Mouse (Mus musculus): Measurements from ENCODE around the gene Atxn7.
"Not testable (repeated sequence)": the region's sequence is repeated elsewhere in the genome, so short reads cannot be mapped to it uniquely, and the experiment has no call there.

The Atxn7 gene

GRCm38 (mm10) chr14:13988397-13988796 is 27.2 kb downstream of the Atxn7 start:
- no peak for DNase-seq (ENCODE audit: low spot score)

- no peak for DNase-seq (ENCODE audit: low spot score)
These were observed 29.5 kb downstream of the Atxn7 start for GRCm38 (mm10) chr14:13990741-13991140.

DNA sequence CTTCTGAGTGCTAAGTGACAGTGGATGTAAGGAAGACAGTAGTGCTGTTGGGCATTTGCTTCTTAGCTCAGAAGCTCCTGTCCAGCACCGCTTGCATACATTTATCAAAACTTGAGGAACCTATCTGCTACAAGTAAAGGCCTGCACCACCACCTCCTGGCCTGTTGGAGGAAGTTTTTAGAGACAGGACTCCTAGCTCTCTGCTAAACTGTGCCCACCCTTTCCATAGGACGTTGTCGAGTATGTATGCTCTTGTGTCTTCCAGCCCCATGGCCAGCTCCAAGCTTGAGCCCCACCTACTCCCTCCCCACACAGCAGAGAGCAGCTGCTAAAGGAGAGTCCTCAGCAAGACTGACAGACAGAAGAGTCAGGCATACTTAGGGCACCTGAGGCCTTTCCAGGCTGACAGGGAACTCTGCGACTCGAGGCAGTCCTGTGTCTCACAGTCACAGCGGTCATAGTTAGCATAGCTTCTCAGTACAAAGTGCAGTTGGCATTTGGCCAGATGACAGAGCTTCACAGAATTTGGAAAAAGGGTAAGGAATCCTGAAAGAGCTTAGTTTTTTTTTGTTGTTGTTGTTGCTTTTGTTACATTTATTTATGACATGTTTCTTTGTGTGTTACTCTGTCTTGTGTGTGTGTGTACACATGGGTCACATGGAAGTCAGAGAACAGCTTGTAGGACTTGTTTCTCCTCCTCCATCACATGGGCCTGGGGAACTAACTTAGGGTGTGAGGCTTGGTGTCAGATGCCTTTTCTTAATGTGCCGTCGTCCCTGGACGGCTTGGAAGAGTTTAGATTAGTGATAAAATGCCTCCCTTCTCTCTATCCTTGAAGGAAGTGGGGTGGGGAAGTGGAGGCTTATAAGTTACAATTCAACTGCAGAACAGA is 34.2 kb downstream of the Atxn7 start:
- no peak for DNase-seq (ENCODE audit: low spot score)

- no peak for DNase-seq (ENCODE audit: low spot score)
These were observed 41.5 kb downstream of the Atxn7 start for GRCm38 (mm10) chr14:14002771-14003170.

DNA sequence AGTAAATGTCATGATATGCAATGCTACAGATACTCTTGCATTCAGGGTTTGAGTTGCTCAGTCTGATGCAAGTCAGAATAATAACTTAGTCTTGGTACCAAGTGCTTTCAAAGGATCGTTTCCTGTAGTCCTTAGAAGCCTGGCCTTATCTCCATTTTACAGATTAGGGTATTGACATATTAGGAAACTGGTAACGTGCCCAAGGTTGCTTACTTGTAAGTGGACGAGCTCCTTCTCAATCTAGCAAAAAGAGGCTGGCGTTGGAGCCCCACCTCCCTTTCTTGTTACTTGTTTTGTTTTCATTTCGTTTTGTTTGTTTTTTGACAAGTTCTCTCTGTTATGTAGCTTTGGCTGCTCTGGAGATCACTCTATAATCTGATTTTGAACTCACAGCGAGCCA is 48.5 kb downstream of the Atxn7 start:
- DNase-seq (ENCODE audit: low spot score), result no peak

DNA sequence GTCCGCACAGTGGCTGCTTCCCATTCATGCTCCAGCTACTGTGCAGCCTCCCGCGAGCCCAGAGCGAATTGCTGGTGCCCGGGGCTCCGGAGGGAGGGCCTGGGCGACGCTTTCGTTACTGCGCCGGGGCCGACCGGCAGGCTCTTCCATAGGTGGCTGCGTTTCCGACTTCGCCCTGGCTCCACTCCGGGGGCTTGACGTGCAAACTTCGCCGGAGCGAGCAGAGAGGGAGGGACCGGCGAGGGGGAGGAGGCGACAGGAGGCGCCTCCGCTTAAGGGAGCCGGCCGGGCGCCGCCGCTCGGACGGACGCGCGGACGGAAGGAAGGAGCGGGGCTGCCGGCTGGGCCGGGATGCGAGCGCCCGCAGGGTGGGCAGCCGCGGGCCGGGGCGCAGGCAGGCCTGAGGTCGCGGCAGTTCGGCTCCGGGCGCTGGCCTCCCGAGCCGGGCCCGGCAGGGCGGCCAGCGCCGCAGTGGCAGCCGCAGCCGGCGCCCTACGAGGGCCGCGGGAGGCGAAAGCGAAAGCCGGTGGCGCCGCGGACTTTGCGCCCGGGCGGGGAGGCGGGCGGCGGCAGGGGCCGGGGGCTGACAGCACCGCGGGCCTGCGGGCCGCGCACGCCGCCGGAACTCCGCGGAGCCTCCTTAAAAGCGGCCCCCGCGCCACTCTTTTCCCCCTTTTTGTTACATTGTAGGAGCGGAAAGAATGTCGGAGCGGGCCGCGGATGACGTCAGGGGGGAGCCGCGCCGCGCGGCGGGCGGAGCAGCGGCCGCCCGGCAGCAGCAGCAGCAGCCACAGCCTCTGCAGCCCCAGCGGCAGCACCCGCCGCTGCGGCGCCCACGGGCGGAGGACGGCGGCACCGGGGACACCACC is 51.4 kb downstream of the Atxn7 start:
- DNase-seq (ENCODE audit: low spot score), result peak; percentile 65

DNA sequence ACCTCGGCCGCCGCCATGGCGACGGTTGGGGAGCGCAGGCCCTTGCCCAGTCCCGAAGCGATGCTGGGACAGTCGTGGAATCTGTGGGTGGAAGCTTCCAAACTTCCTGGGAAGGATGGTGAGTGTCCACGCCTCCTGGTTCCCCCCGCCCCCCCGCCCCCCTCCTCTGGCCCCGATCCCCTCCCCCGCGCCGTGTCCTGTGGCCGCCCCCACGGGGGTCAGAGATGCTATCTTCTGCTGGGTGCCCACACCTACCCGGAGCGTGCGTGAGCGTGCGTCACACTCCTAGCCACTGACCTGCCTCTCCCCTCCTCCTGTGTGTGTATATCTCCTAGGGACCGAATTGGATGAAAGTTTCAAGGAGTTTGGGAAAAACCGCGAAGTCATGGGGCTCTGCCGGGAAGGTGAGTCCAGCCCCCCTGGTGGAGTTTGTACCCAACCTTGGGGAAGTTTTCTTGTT is 52.0 kb downstream of the Atxn7 start:
- DNase-seq (ENCODE audit: low spot score), result peak; percentile 12

- DNase-seq (ENCODE audit: low spot score), result no peak
These were observed 53.6 kb downstream of the Atxn7 start for GRCm38 (mm10) chr14:14014636-14015375.

GRCm38 (mm10) chr14:14019155-14019894 is 58.1 kb downstream of the Atxn7 start:
- DNase-seq (ENCODE audit: low spot score), result no peak

GRCm38 (mm10) chr14:14021244-14021643 is 60.0 kb downstream of the Atxn7 start:
- no peak for DNase-seq (ENCODE audit: low spot score)

DNA sequence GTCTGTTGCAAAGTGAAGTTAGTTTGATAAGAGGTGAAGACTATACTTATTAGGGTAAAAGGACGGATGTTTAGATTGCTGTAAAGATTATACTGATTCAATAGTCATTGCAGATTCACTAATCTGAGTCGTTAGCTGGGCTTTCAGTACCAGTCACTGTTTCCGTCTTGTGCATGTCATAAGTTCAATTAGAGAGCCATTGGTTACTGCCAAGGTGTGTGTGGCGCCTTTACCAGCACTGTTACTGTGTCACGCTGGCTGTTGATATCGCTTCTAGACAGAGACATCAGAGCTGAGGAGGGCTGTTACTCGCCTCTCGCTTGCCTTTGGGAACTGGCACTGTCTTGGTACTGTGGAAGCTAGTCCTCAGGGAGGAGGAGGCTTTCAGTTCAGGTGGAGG is 64.6 kb downstream of the Atxn7 start:
- no peak for DNase-seq (ENCODE audit: low spot score)

- no peak for DNase-seq (ENCODE audit: low spot score)
These were observed 69.4 kb downstream of the Atxn7 start for GRCm38 (mm10) chr14:14030621-14031020.

- no peak for DNase-seq (ENCODE audit: low spot score)
These were observed 71.6 kb downstream of the Atxn7 start for GRCm38 (mm10) chr14:14032842-14033241.

- no peak for DNase-seq (ENCODE audit: low spot score)
These were observed 75.1 kb downstream of the Atxn7 start for GRCm38 (mm10) chr14:14036352-14036751.

- DNase-seq (ENCODE audit: low spot score), result no peak
These were observed 77.0 kb downstream of the Atxn7 start for GRCm38 (mm10) chr14:14038233-14038632.

DNA sequence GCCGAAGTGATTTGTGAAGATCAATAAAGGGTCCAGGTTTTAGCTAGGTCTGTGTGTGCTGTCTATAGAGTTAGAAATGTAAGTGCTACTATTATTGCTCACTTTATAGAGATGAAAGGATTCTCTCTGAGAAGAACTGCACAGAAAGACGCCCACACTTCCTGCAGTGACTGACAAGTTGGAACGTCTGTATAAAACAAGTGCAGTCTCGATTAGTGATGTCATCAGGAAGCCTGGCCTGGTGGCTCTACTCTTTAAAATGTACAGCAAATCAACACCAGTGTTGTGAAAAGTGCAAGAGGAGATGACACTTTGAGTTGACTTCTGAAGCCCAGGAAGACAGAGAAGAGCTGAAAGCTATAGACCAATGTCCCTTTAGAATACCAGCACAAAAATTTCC is 81.1 kb downstream of the Atxn7 start:
- DNase-seq (ENCODE audit: low spot score), result no peak

DNA sequence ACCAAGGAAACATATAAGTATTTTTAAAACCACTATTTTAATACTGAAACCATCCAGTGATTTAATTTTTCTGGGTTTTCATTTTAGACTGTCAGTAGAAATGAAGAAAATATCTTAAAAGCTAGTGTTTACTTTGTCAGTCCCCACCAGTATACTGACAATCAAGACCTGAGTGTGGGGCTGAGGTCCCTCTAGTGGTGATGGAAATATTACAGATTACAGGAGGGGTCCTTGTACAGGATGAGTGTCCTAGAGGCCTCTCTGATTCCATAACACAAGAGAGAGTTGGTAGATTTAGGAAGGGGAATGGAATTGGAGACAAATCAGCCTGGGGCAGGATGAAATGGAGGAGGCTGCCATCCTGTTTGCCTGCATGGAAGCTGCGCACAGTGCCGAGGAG is 93.1 kb downstream of the Atxn7 start:
- DNase-seq (ENCODE audit: low spot score), result no peak

DNA sequence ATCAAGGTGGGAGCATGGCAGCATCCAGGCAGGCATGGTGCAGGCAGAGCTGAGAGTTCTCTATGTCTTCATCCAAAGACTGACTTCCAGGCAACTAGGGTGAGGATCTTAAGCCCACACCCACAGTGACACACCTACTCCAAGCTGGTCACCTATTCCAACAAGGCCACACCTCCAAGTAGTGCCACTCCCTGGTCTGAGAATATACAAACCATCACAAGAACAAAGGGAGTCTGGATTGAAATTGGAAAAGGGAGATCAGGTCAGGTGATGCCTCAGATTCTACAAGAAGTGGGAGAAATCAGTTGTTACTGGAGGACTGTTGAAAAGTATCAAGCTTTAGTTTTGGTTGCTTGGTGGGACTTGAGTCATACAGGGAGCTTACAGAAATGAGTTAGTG is 98.4 kb downstream of the Atxn7 start:
- DNase-seq (ENCODE audit: low spot score), result not testable (repeated sequence)

- DNase-seq (ENCODE audit: low spot score), result no peak
These were observed 101.4 kb downstream of the Atxn7 start for GRCm38 (mm10) chr14:14062531-14063245.

GRCm38 (mm10) chr14:14063382-14063781 is 102.1 kb downstream of the Atxn7 start:
- no peak for DNase-seq (ENCODE audit: low spot score)
